Mouse (Mus musculus): Measurements from ENCODE around the gene Gm13040.
"Not testable (repeated sequence)": the region's sequence is repeated elsewhere in the genome, so short reads cannot be mapped to it uniquely, and the experiment has no call there.

Gm13040 gene

GRCm38 (mm10) chr4:143535654-143536053 is at the start of gene Gm13040:
TSS of gene Gm13040 (plus strand) at chr4:143535954.
- DNase-seq (ENCODE audit: low spot score in 2 of 2) = not testable (repeated sequence)

- no peak for DNase-seq (ENCODE audit: low spot score in 2 of 2)
Measured at GRCm38 (mm10) chr4:143511043-143511442, 24.7 kb upstream of the Gm13040 start, which contains the start of gene Gm13043. TSS of gene Gm13043 (plus strand) at chr4:143511343.

- DNase-seq (ENCODE audit: low spot score in 2 of 2) = not testable (repeated sequence)
Measured at GRCm38 (mm10) chr4:143551400-143551799, 15.6 kb downstream of the Gm13040 start, which contains the start of the genes BC080695 and Gm13057. TSS of gene BC080695 (plus strand) at chr4:143551700. TSS of gene Gm13057 (plus strand) at chr4:143551709.
